Mouse (Mus musculus) limb, embryonic 14.5 days (tissue): ENCODE results near the gene 2310034G01Rik. TPM values are rescaled to one million over a fixed set of nuclear protein-coding genes. Genes with fewer than 3 reads are reported as not detected.

Source experiments
- ATAC-seq: fragments of 200-750 bp; cut with Nextera tagmentation; 2 replicates; pipeline ENCODE4 v1.8.0; 2017; ENCODE audit warnings: low read depth, moderate number of reproducible peaks, moderate TSS enrichment; ENCODE audit not compliant: low FRiP score
- DNase-seq: peaks from one replicate; pipeline ENCODE4 v3.0.0-alpha.2; 2015; ENCODE audit warnings: low spot score
- H3K27ac ChIP-seq: fragments of 300-500 bp; sonication (generic); replicated peaks from 2 replicates; pipeline ENCODE4 v1.5.1; 2014; ENCODE audit warnings: low read depth, mild to moderate bottlenecking, low read length, moderate library complexity, mixed read lengths
- H3K27me3 ChIP-seq: fragments of 300-500 bp; sonication (generic); 2 replicates; pipeline ENCODE4 v1.6.1; 2014; ENCODE audit warnings: low read length, mixed read lengths; ENCODE audit not compliant: control insufficient read depth, insufficient read depth
- H3K36me3 ChIP-seq: fragments of 300-500 bp; sonication (generic); 2 replicates; pipeline ENCODE4 v1.6.1; 2014; ENCODE audit warnings: mild to moderate bottlenecking, low read length, moderate library complexity, mixed read lengths; ENCODE audit not compliant: control insufficient read depth, insufficient read depth
- H3K4me1 ChIP-seq: fragments of 300-500 bp; sonication (generic); 2 replicates; pipeline ENCODE4 v1.6.1; 2014; ENCODE audit warnings: antibody characterized with exemption, low read length, mixed read lengths; ENCODE audit not compliant: control insufficient read depth, insufficient read depth
- H3K4me2 ChIP-seq: fragments of 300-500 bp; sonication (generic); replicated peaks from 2 replicates; pipeline ENCODE4 v1.6.1; 2014; ENCODE audit warnings: low read depth, mild to moderate bottlenecking, low read length, moderate library complexity; ENCODE audit not compliant: severe bottlenecking
- H3K4me3 ChIP-seq: fragments of 300-500 bp; sonication (generic); replicated peaks from 2 replicates; pipeline ENCODE4 v1.5.1; 2014; ENCODE audit warnings: low read length
- H3K9ac ChIP-seq: fragments of 300-500 bp; sonication (generic); 2 replicates; pipeline ENCODE4 v1.6.1; 2014; ENCODE audit warnings: mild to moderate bottlenecking, low read depth, low read length, moderate library complexity; ENCODE audit not compliant: severe bottlenecking
- H3K9me3 ChIP-seq: fragments of 300-500 bp; sonication (generic); 2 replicates; pipeline ENCODE4 v1.6.1; 2016; ENCODE audit warnings: low read length; ENCODE audit not compliant: control insufficient read depth
- POLR2A ChIP-seq: fragments of 200-500 bp; IDR thresholded peaks from 2 replicates; pipeline ENCODE4 v1.8.0; 2012; ENCODE audit warnings: inconsistent platforms, mild to moderate bottlenecking, moderate library complexity, borderline replicate concordance; ENCODE audit not compliant: insufficient read depth, insufficient read length; ENCODE audit errors: extremely low read depth
- WGBS: fragments of 180-500 bp; shearing (Covaris S2); extraction: QIAGEN DNeasy Blood & Tissue Kit; methylation state at CpG from one replicate; pipeline ENCODE4 v1.1.7; 2014; 5-methylcytosine and 5-hydroxymethylcytosine counted together
- polyA plus RNA-seq, 2 experiments: library from polyadenylated mRNA; depleted of rRNA in 1 of 2; stranded (reverse) in 1 of 2; unstranded in 1 of 2; fragments of >200 nt; fragmentation: Nextera tagmentation in 1 of 2; extraction: Ambion mirVana in 1 of 2; gene quantifications; 2 replicates each; pipeline versions ENCODE4 v1.2.1 to v1.2.3; 2012 to 2014

Gene 2310034G01Rik
- polyA plus RNA-seq, 2 experiments = 1.6 to 2.1 TPM

DNA sequence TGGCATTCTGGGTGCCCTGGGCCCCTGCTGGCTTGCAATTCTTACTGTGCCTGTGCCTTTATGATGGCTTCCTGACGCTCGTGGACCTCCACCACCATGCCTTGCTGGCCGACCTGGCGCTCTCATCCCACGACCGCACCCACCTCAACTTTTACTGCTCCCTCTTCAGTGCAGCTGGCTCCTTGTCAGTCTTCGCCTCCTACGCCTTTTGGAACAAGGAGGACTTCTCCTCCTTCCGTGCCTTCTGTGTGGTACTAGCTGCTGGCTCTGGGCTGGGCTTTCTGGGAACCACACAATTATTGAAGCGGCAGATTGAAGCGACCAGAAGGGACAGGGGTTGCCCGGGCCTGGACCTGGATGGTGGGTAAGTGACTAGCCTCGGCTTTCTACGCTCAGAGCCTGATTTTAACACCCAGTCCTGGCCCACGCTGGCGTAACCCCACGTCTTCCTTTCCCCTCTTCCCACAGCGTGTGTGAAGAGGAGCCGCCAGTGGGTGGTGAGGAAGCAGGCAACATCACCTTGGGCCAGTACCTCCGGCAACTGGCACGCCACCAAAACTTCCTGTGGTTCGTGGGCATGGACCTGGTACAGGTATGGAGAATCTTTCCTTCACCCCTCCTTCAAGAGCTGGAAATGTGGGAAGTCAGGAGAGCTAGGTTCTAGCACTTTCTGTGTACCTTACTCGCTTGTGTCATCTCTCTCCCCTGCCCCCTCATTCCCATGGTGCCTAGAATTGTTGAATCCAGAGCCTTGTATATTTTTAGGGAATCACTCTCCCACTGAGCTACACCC is 17.9 kb upstream of the 2310034G01Rik start:
- Histone ChIP-seq H3K4me1 (no peaks in the 10 kb centered on the region), H3K36me3 (no peaks in the 10 kb centered on the region), H3K27me3 (no peaks in the 10 kb centered on the region), H3K9ac (no peak overlapping the region), H3K9me3 (no peaks in the 10 kb centered on the region), H3K4me3 (no peak overlapping the region), H3K4me2 (no peak overlapping the region), H3K27ac (no peak overlapping the region)
- no peak for DNase-seq
- TF ChIP-seq POLR2A = no peak
- no peak for ATAC-seq
- WGBS = 78% methylated on average over 23 of the region's 23 CpGs

DNA sequence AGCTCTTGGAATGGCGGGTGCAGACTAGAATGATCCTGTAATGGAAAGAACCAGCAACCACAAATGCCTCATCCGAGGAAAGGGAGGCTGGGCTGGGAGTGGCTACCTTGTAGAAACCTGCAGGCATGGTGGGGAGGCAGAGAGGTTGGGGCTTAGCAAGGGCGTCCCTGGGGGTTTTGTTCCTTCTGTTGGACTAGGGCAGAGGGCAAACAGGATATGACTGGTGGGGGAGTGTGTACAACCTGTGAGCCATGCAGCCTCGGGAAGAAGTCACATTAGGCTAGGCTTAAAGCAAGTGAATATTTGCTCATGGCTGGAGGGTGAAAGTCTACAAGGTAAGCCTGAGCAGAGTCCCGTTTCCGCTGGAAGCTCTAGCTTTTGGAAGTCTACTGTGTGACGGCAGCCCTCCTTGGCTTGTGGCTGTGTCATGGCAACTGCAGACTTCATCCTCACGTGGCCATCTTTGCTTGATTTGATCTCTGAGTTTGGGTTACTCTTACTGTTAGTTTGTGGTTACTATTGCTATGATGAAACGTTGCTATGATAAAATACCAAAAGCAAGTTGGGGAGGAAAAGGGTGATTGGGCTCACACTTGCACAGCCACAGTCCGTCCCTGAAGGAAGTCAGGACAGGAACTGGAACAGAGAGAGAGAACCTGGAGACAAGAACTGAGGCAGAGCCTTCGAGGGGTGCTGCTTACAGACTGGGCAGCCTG is 13.3 kb upstream of the 2310034G01Rik start:
- no peak for TF ChIP-seq POLR2A
- H3K27me3 ChIP-seq = no peaks in the 10 kb centered on the region; the same call in 1 of the 2 replicates
- H3K9me3 ChIP-seq = no peaks in the 10 kb centered on the region
- no peak overlapping the region for H3K9ac ChIP-seq
- no peaks in the 10 kb centered on the region for H3K36me3 ChIP-seq
- no peak overlapping the region for H3K4me3 ChIP-seq
- no peaks in the 10 kb centered on the region for H3K4me1 ChIP-seq
- no peak overlapping the region for H3K27ac ChIP-seq
- DNase-seq (no peak), ATAC-seq (no peak)
- WGBS = 78% methylated on average over 11 of the region's 11 CpGs
- H3K4me2 ChIP-seq = no peak overlapping the region

DNA sequence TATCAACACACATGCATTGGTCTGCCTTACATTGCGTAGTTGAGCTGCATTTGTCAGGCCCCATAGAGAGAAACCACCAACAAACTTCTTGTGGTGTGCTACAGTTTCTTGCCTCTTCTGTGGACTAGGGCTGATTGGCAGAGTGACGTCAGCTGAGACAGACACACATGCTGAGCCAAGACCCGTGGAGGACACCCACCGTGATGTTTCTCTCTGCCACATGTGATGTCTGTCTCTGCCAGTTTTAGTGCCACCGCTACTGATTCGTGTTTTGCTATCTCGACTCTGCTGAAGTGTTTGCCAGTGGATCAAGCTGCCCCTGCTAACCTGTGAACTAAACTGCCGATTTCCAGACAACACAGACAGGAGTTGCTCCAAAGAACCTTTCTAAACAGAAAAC is 12.0 kb upstream of the 2310034G01Rik start:
- Histone ChIP-seq H3K4me1 (peaks cover 1% of the 10 kb centered on the region), H3K9me3 (no peaks in the 10 kb centered on the region), H3K27ac (no peak overlapping the region), H3K4me3 (no peak overlapping the region), H3K4me2 (no peak overlapping the region), H3K27me3 (peaks cover 10% of the 10 kb centered on the region; the same call in 1 of the 2 replicates), H3K36me3 (no peaks in the 10 kb centered on the region), H3K9ac (no peak overlapping the region)
- TF ChIP-seq POLR2A = no peak
- 80% methylated on average over 8 of the region's 8 CpGs for WGBS
- DNase-seq = no peak
- no peak for ATAC-seq

DNA sequence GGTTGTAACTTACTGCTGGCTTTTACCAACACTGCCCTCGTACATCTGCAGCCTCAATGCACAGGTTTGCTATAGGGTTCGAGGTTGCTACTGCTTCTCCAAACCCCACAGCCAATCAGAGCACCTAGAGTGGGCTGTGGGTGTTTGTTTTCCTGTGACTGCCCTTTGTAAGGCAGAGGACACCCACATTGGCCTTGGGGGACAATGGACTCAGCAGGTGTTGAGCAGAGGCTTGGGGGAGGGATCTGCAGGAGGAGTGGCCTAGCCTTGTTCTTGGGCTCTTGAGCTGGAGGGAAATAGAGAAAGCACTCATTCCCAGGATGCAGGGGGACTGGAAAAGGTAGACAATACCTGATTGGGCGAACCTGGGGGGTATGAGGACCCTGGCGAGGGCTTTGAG is 8.3 kb upstream of the 2310034G01Rik start:
- DNase-seq (no peak), ATAC-seq (no peak)
- no peak overlapping the region for H3K9ac ChIP-seq
- no peak overlapping the region for H3K4me2 ChIP-seq
- H3K27me3 ChIP-seq = peaks cover 15% of the 10 kb centered on the region; the same call in 1 of the 2 replicates
- no peak overlapping the region for H3K4me3 ChIP-seq
- H3K4me1 ChIP-seq = peaks cover 4% of the 10 kb centered on the region
- no peaks in the 10 kb centered on the region for H3K36me3 ChIP-seq
- H3K9me3 ChIP-seq = no peaks in the 10 kb centered on the region
- WGBS = 73% methylated on average over 4 of the region's 4 CpGs
- no peak for TF ChIP-seq POLR2A
- H3K27ac ChIP-seq = no peak overlapping the region

DNA sequence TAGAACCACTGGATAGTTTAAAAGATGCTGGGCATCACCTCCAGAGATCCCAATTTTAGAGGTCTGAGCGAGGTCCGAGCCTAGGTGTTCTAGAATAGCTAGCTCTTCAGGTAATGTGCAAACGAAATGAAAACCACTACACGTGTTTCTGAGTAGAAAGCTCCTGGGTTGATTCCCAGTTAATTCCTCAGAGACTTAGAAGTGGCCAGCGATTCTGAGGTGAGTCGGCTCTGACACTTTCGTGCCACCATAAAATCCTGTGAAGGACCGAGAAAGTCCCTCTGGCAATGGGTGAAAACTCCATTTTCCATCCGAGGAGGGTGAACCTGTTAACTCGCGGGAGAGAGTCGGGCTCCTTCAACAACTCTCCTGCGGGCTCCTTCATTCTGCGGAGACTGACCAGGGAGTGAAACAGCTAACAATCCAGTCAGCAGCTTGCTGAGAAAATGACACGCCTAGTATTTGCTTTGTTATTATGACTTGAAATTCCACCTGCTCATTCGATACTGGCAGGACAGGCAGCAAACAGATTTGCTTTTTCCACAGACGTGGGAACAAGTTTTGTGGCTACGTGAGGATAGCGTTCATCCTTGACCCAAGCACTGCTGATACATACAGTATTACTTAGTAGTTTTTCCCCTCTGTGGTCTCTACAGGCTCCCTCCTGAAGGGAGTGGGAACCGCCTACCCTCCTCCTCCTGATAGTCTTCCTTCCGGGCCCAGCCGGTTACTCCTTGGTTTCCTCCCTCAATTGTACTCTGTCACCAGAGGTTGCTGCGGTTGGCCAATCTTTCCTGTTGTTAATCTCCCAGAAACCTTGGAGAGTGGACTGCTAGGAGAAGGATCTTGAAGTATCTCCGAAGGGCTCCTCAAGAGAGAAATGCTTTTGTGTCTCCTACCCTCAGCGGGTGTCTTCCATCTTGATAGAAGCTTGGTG is 7.5 kb upstream of the 2310034G01Rik start:
- ATAC-seq (no peak), DNase-seq (no peak)
- Histone ChIP-seq H3K9ac (peak overlapping the region; percentile 49; the same call in 1 of the 2 replicates), H3K9me3 (no peaks in the 10 kb centered on the region), H3K4me2 (peak overlapping the region; percentile 68), H3K4me1 (peaks cover 4% of the 10 kb centered on the region), H3K36me3 (no peaks in the 10 kb centered on the region), H3K4me3 (peak overlapping the region; percentile 46), H3K27me3 (peaks cover 15% of the 10 kb centered on the region; the same call in 1 of the 2 replicates), H3K27ac (no peak overlapping the region)
- TF ChIP-seq POLR2A = no peak
- 18% methylated on average over 25 of the region's 25 CpGs for WGBS
